ENCODE assay signal across 11 mouse cellular contexts in genomic region chr13:44133436-44133835, GRCm38 (mm10).
DNase-seq lines count a peak whose midpoint lies in the region; ATAC-seq lines count a peak whose summit lies in the region.
"Had no signal": no experiment of that assay in that cellular context is flagged by ENCODE, and none has a peak within 500 bp of the region (broad histone marks: within the 10 kb centered on the region; RNA-seq: fewer than 3 reads in every experiment).

No protein-coding gene starts in this region.

- no peak overlapping the region for H3K27ac ChIP-seq in kidney, embryonic 16.5 days (ENCODE audit: low read length)
- H3K27ac ChIP-seq: forebrain, embryonic 10.5 days had no signal

- no peak for ATAC-seq in kidney, embryonic 16.5 days (ENCODE audit: low FRiP score, low TSS enrichment)
- ATAC-seq: inflammation-experienced regulatory T-cells, adult 6 months; Patski had no signal

- no peaks in the 10 kb centered on the region for H3K36me3 ChIP-seq in kidney, embryonic 16.5 days (ENCODE audit: insufficient read depth, low read length)
- H3K36me3 ChIP-seq: forebrain, embryonic 10.5 days had no signal

- 60% methylated on average over 9 of the region's 9 CpGs for WGBS in kidney, embryonic 16.5 days

- no peaks in the 10 kb centered on the region for H3K9me3 ChIP-seq in kidney, embryonic 16.5 days (ENCODE audit: low read length)
- H3K9me3 ChIP-seq: forebrain, embryonic 10.5 days had no signal

- no peaks in the 10 kb centered on the region for H3K27me3 ChIP-seq in kidney, embryonic 16.5 days (ENCODE audit: insufficient read depth, low read length)
- H3K27me3 ChIP-seq: Patski had no signal

- H3K4me3 ChIP-seq in kidney, embryonic 16.5 days (ENCODE audit: low read length): no peak overlapping the region
- H3K4me3 ChIP-seq: forebrain, embryonic 10.5 days had no signal

- H3K9ac ChIP-seq in kidney, embryonic 16.5 days (replicated peaks; ENCODE audit: low read length): no peak overlapping the region

- no peak overlapping the region for H3K4me2 ChIP-seq in kidney, embryonic 16.5 days (replicated peaks; ENCODE audit: low read depth, low read length)
- H3K4me2 ChIP-seq: liver, embryonic 11.5 days had no signal

- DNase-seq in kidney, adult 9 months: peak; percentile 29
- DNase-seq in MN1 (ENCODE audit: low spot score): peak; percentile 60
- peak; percentile 12 for DNase-seq in gastrocnemius, adult 18-20 months (ENCODE audit: low spot score)
- DNase-seq in kidney, postnatal 4 days: peak; percentile 61 to 71
- DNase-seq in layer of hippocampus, postnatal 10 days (ENCODE audit: low spot score in 2 of 2): no peak
- DNase-seq in layer of hippocampus, adult 11-12 months (ENCODE audit: low spot score): no peak

- no peaks in the 10 kb centered on the region for H3K4me1 ChIP-seq in kidney, embryonic 16.5 days (ENCODE audit: insufficient read depth, low read length)

Comparison
In these comparisons a context has a peak if more than half of its experiments do, and no peak if none do; other contexts are left out.
1. DNase-seq: peak in kidney, adult 9 months (single experiment), MN1 (single experiment), gastrocnemius, adult 18-20 months (single experiment) and kidney, postnatal 4 days (2 of 2); none in layer of hippocampus, postnatal 10 days (0 of 2) and layer of hippocampus, adult 11-12 months (single experiment).